Mouse (Mus musculus) midbrain, embryonic 16.5 days (tissue): ENCODE results near the gene Gm10053. TPM values are rescaled to one million over a fixed set of nuclear protein-coding genes. Genes with fewer than 3 reads are reported as not detected.

Experiments used
- ATAC-seq: fragments of 200-750 bp; cut with Nextera tagmentation; 2 replicates; pipeline ENCODE4 v1.8.0; 2017; ENCODE audit warnings: moderate TSS enrichment
- H3K27ac ChIP-seq: fragments of 300-500 bp; sonication (generic); 2 replicates; pipeline ENCODE4 v1.5.1; 2014; ENCODE audit warnings: mild to moderate bottlenecking, low read length, mixed read lengths
- H3K27me3 ChIP-seq: fragments of 300-500 bp; sonication (generic); 2 replicates; pipeline ENCODE4 v1.6.1; 2014; ENCODE audit warnings: low read depth, low read length, mixed read lengths; ENCODE audit not compliant: control insufficient read depth, insufficient read depth
- H3K36me3 ChIP-seq: fragments of 300-500 bp; sonication (generic); 2 replicates; pipeline ENCODE4 v1.6.1; 2014; ENCODE audit warnings: mild to moderate bottlenecking, low read length, moderate library complexity, mixed read lengths; ENCODE audit not compliant: control insufficient read depth, insufficient read depth
- H3K4me1 ChIP-seq: fragments of 300-500 bp; sonication (generic); 2 replicates; pipeline ENCODE4 v1.6.1; 2014; ENCODE audit warnings: mild to moderate bottlenecking, low read length, mixed read lengths; ENCODE audit not compliant: control insufficient read depth, insufficient read depth
- H3K4me2 ChIP-seq: fragments of 300-500 bp; sonication (generic); 2 replicates; pipeline ENCODE4 v1.6.1; 2014; ENCODE audit warnings: mild to moderate bottlenecking, low read length, mixed read lengths
- H3K4me3 ChIP-seq: fragments of 300-500 bp; sonication (generic); 2 replicates; pipeline ENCODE4 v1.5.1; 2014; ENCODE audit warnings: low read depth, mild to moderate bottlenecking, low read length, moderate library complexity, mixed read lengths
- H3K9ac ChIP-seq: fragments of 300-500 bp; sonication (generic); 2 replicates; pipeline ENCODE4 v1.6.1; 2014; ENCODE audit warnings: low read depth, low read length, mixed read lengths
- H3K9me3 ChIP-seq: fragments of 300-500 bp; sonication (generic); replicated peaks from 2 replicates; pipeline ENCODE4 v1.6.1; 2014; ENCODE audit warnings: mild to moderate bottlenecking, low read length, mixed read lengths; ENCODE audit not compliant: control insufficient read depth, poor library complexity, severe bottlenecking
- whole genome bisulfite sequencing: fragments of 180-500 bp; shearing (Covaris S2); extraction: QIAGEN DNeasy Blood & Tissue Kit; methylation state at CpG from one replicate; pipeline ENCODE4 v1.1.7; 2014; 5-methylcytosine and 5-hydroxymethylcytosine counted together
- polyA plus RNA-seq: library from polyadenylated mRNA; unstranded; fragments of >200 nt; fragmentation: Nextera tagmentation; extraction: Ambion mirVana; gene quantifications from 2 replicates; pipeline ENCODE4 v1.2.1, GENCODE M21; 2015

Gene Gm10053
- polyA plus RNA-seq, 1 experiment from 2014 or later, result 260 TPM

GRCm38 (mm10) chr19:24908385-24909155 is 33.1 kb downstream of the Gm10053 start:
- Histone ChIP-seq H3K9ac (no peak overlapping the region), H3K27me3 (peaks cover 7% of the 10 kb centered on the region), H3K4me1 (no peaks in the 10 kb centered on the region), H3K27ac (no peak overlapping the region), H3K4me2 (no peak overlapping the region), H3K4me3 (no peak overlapping the region), H3K36me3 (no peaks in the 10 kb centered on the region), H3K9me3 (no peaks in the 10 kb centered on the region)
- 87% methylated on average over 3 of the region's 3 CpGs for WGBS
- no peak for ATAC-seq

DNA sequence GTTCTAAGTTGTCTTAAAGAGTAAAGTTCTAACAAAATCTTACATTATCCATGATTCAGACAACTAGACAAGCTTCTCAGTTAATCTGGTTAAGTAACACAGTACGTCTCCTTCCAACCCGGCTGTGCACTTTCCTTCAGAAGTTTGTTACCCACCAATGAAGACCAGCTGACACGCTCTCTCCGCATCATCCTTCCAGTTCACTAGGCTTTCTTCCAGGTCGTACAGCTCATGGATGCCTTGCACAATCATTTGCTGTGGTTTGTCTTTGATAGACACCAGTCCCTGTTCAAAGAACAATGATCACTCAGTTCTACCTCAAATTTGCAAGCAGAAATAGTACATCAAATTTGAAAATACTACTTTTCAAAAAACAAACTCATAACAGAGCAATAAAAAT is 45.4 kb downstream of the Gm10053 start:
- Histone ChIP-seq H3K27me3 (no peaks in the 10 kb centered on the region), H3K4me1 (no peaks in the 10 kb centered on the region), H3K27ac (no peak overlapping the region), H3K9ac (no peak overlapping the region), H3K4me2 (no peak overlapping the region), H3K9me3 (no peaks in the 10 kb centered on the region), H3K4me3 (no peak overlapping the region), H3K36me3 (peaks cover 4% of the 10 kb centered on the region)
- 88% methylated on average over 5 of the region's 5 CpGs for WGBS
- ATAC-seq, result no peak

Other genes starting within 250 kb of the Gm10053 start
- 1.3 and 1.4 TPM in 2 replicates for gene Tmem252, start 201.7 kb upstream of the Gm10053 start, polyA plus RNA-seq
- gene Pgm5, start 13.8 kb upstream of the Gm10053 start, polyA plus RNA-seq, result 0.63 and 0.83 TPM in 2 replicates
- gene Foxd4, start 25.5 kb downstream of the Gm10053 start, polyA plus RNA-seq, result 0.15 and 0.21 TPM in 2 replicates
- 12.4 and 14.2 TPM in 2 replicates for gene Cbwd1, start 85.9 kb downstream of the Gm10053 start, polyA plus RNA-seq
- gene Dock8, start 123.8 kb downstream of the Gm10053 start, polyA plus RNA-seq, result 0.15 and 0.34 TPM in 2 replicates